Mouse (Mus musculus): ENCODE data around the gene Gm49394. TPM values are rescaled to one million over a fixed set of nuclear protein-coding genes. Genes with fewer than 3 reads are reported as not detected.

Gene Gm49394
- total RNA-seq, 4 experiments from 2014 or later, result 0.30 TPM; not detected in 3

GRCm38 (mm10) chr7:142659181-142659681 is 10.5 kb downstream of the Gm49394 start:
- no peak for DNase-seq (ENCODE audit: low spot score in 2 of 2)

GRCm38 (mm10) chr7:142658681-142659180 is 11.0 kb downstream of the Gm49394 start:
- no peak for DNase-seq (ENCODE audit: low spot score in 2 of 2)

GRCm38 (mm10) chr7:142657821-142658614 is 11.7 kb downstream of the Gm49394 start:
- no peak for DNase-seq (ENCODE audit: low spot score in 2 of 2)

- DNase-seq (ENCODE audit: low spot score in 2 of 2), result no peak
Observed at GRCm38 (mm10) chr7:142657341-142657791, 12.4 kb downstream of the Gm49394 start.

GRCm38 (mm10) chr7:142656055-142656454 is 13.7 kb downstream of the Gm49394 start:
- no peak for DNase-seq (ENCODE audit: low spot score in 2 of 2)

GRCm38 (mm10) chr7:142655633-142656032 is 14.1 kb downstream of the Gm49394 start:
- no peak for DNase-seq (ENCODE audit: low spot score in 2 of 2)

- DNase-seq (ENCODE audit: low spot score in 2 of 2), result no peak
Observed at GRCm38 (mm10) chr7:142653726-142654125, 16.0 kb downstream of the Gm49394 start.

GRCm38 (mm10) chr7:142646676-142647075 is 23.1 kb downstream of the Gm49394 start:
- no peak for DNase-seq (ENCODE audit: low spot score in 2 of 2)

- no peak for DNase-seq (ENCODE audit: low spot score in 2 of 2)
Observed at GRCm38 (mm10) chr7:142645045-142645444, 24.7 kb downstream of the Gm49394 start.

GRCm38 (mm10) chr7:142636178-142636577 is 33.6 kb downstream of the Gm49394 start:
- DNase-seq (ENCODE audit: low spot score in 2 of 2), result no peak

- DNase-seq (ENCODE audit: low spot score in 2 of 2), result no peak
Observed at GRCm38 (mm10) chr7:142630691-142631090, 39.1 kb downstream of the Gm49394 start.

GRCm38 (mm10) chr7:142629806-142630205 is 39.9 kb downstream of the Gm49394 start:
- no peak for DNase-seq (ENCODE audit: low spot score in 2 of 2)

- no peak for DNase-seq (ENCODE audit: low spot score in 2 of 2)
Observed at GRCm38 (mm10) chr7:142622180-142622579, 47.6 kb downstream of the Gm49394 start.

- DNase-seq (ENCODE audit: low spot score in 2 of 2), result no peak
Observed at GRCm38 (mm10) chr7:142613077-142613476, 56.7 kb downstream of the Gm49394 start.

- peak in 1 of 2 experiments; percentile 49 for DNase-seq (ENCODE audit: low spot score in 2 of 2)
Observed at GRCm38 (mm10) chr7:142610627-142611406, 58.9 kb downstream of the Gm49394 start.

GRCm38 (mm10) chr7:142600921-142601320 is 68.8 kb downstream of the Gm49394 start:
- DNase-seq (ENCODE audit: low spot score in 2 of 2), result no peak

Small RNAs within 50 kb of the gene (microRNA-seq; reads per million reads assigned to microRNA genes)
- gene Mir483, result 103 to 106 reads per million in 2 experiments

Other genes with a start within 250 kb of the Gm49394 start
- gene Syt8, start 235.1 kb downstream of the Gm49394 start, total RNA-seq (2022), result 1 to 10 TPM in 2 of 4 experiments, under 1 TPM in 1, not detected in 1; 0.29 to 2.3 (median 1.9) TPM
- gene Tnni2, start 228.1 kb downstream of the Gm49394 start, total RNA-seq (2022), result 1 to 10 TPM; 1.2 to 4.9 (median 2.7) TPM
- gene Lsp1, start 209.1 kb downstream of the Gm49394 start, total RNA-seq (2022), result 10 to 100 TPM in 2 of 4 experiments, 1 to 10 TPM in 2; 2.2 to 18.3 (median 8.4) TPM
- 1 to 10 TPM in 2 of 4 experiments, not detected in 2; 1.2 to 3.8 TPM for gene Tnnt3, start 171.1 kb downstream of the Gm49394 start, total RNA-seq (2022)
- 1 to 10 TPM; 4.8 to 6.8 (median 5.7) TPM for gene Mrpl23, start 137.3 kb downstream of the Gm49394 start, total RNA-seq (2022)
- gene Igf2, start 3.1 kb downstream of the Gm49394 start, total RNA-seq (2022), result 10 to 100 TPM; 52.4 to 90.2 (median 73.6) TPM
- not detected for gene Ins2, start 73.4 kb upstream of the Gm49394 start, total RNA-seq (2022)

All from layer of hippocampus, adult 8-10 months (tissue).